15 mouse cellular contexts compared by ENCODE assay signal in the genomic region with DNA sequence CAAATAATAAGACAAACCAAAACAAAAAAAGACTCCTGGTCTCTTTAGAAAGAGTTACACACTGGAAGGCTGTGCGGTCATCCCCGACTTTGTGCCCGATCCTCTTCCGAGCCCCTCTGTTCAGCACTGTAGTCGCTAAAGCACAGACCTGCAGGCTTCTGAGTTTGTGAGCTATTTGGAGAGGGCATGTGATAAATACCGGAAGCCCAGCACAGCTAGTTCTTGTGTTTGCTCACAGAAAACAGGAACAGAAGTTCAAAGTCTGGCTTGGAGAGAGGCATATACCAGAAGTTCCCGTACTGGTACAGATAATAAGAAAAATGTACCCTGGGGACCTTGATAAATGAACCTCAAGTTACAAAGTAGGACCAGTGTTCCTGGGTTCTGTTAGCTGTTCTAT. TPM values are rescaled to one million over a fixed set of nuclear protein-coding genes. Genes with fewer than 3 reads are reported as not detected.
DNase-seq lines count a peak whose midpoint lies in the region; ATAC-seq and TF ChIP-seq lines count a peak whose summit lies in the region.
"Had no signal": no experiment of that assay in that cellular context is flagged by ENCODE, and none has a peak within 500 bp of the region (broad histone marks: within the 10 kb centered on the region; RNA-seq: fewer than 3 reads in every experiment).

No protein-coding gene starts in this region.

- no peak overlapping the region for H3K4me2 ChIP-seq in heart, embryonic 11.5 days
- no peak overlapping the region for H3K4me2 ChIP-seq in intestine, embryonic 16.5 days (ENCODE audit: low read depth, low read length)
- no peak overlapping the region for H3K4me2 ChIP-seq in hindbrain, postnatal 0 days (ENCODE audit: low read depth, low read length)

- peak overlapping the region; percentile 15; the same call in 1 of the 2 replicates for H3K27ac ChIP-seq in heart, embryonic 11.5 days (ENCODE audit: low read depth, low read length)
- no peak overlapping the region; the same call in 1 of the 2 replicates for H3K27ac ChIP-seq in intestine, embryonic 16.5 days (ENCODE audit: low read length)
- H3K27ac ChIP-seq in hindbrain, postnatal 0 days = no peak overlapping the region
- H3K27ac ChIP-seq: kidney, postnatal 0 days had no signal

- 79% methylated on average over 7 of the region's 7 CpGs for WGBS in heart, embryonic 11.5 days (ENCODE audit: insufficient replicate concordance)
- 67% methylated on average over 7 of the region's 7 CpGs for WGBS in intestine, embryonic 16.5 days
- WGBS in hindbrain, postnatal 0 days = 84% methylated on average over 7 of the region's 7 CpGs

- H3K9me3 ChIP-seq in heart, embryonic 11.5 days (replicated peaks; ENCODE audit: control insufficient read depth, low read length) = no peaks in the 10 kb centered on the region
- H3K9me3 ChIP-seq in intestine, embryonic 16.5 days (ENCODE audit: control insufficient read depth, low read length) = no peaks in the 10 kb centered on the region
- no peaks in the 10 kb centered on the region for H3K9me3 ChIP-seq in hindbrain, postnatal 0 days (ENCODE audit: low read length)
- H3K9me3 ChIP-seq: megakaryocyte, embryonic 14.5 days had no signal

- H3K4me3 ChIP-seq in heart, embryonic 11.5 days (ENCODE audit: low read depth, low read length) = no peak overlapping the region
- H3K4me3 ChIP-seq in intestine, embryonic 16.5 days (ENCODE audit: low read length) = no peak overlapping the region
- no peak overlapping the region for H3K4me3 ChIP-seq in hindbrain, postnatal 0 days (ENCODE audit: low read length)
- H3K4me3 ChIP-seq: erythroblast, embryonic 14.5 days had no signal

- no peaks in the 10 kb centered on the region for H3K4me1 ChIP-seq in heart, embryonic 11.5 days (ENCODE audit: control insufficient read depth, insufficient read depth, low read length)
- peaks cover 7% of the 10 kb centered on the region; the same call in 1 of the 2 replicates for H3K4me1 ChIP-seq in intestine, embryonic 16.5 days (ENCODE audit: control insufficient read depth, insufficient read depth, low read length)
- H3K4me1 ChIP-seq in hindbrain, postnatal 0 days (ENCODE audit: insufficient read depth, low read length) = no peaks in the 10 kb centered on the region

- H3K27me3 ChIP-seq in heart, embryonic 11.5 days (ENCODE audit: control insufficient read depth, insufficient read depth, low read length) = no peaks in the 10 kb centered on the region
- no peaks in the 10 kb centered on the region for H3K27me3 ChIP-seq in intestine, embryonic 16.5 days (replicated peaks; ENCODE audit: control insufficient read depth, insufficient read depth, low read length)
- H3K27me3 ChIP-seq in hindbrain, postnatal 0 days (ENCODE audit: insufficient read depth, low read length) = no peaks in the 10 kb centered on the region
- H3K27me3 ChIP-seq: megakaryocyte, embryonic 14.5 days had no signal

- H3K9ac ChIP-seq in heart, embryonic 11.5 days (ENCODE audit: low read depth, low read length) = no peak overlapping the region
- no peak overlapping the region for H3K9ac ChIP-seq in intestine, embryonic 16.5 days (ENCODE audit: low read depth, low read length)
- no peak overlapping the region for H3K9ac ChIP-seq in hindbrain, postnatal 0 days (replicated peaks; ENCODE audit: low read length)

- no peak for DNase-seq in heart, postnatal 4 days
- DNase-seq in MEL-GATA-1-ER (ENCODE audit: extremely low read depth, low read depth) = peak; percentile 92
- no peak for DNase-seq in hindbrain, postnatal 0 days (ENCODE audit: low spot score)
- no peak for DNase-seq in adrenal gland, adult 18-20 months (ENCODE audit: low spot score in 2 of 2)
- no peak for DNase-seq in kidney, postnatal 10 days
- DNase-seq: thymus, postnatal 4 days had no signal

- 0 out of 2 replicates have a peak, but pooled peaks cover 3% of the 10 kb centered on the region for H3K36me3 ChIP-seq in heart, embryonic 11.5 days (ENCODE audit: control insufficient read depth, insufficient read depth, low read length)
- H3K36me3 ChIP-seq in intestine, embryonic 16.5 days (ENCODE audit: control insufficient read depth, insufficient read depth, low read length) = peaks cover 4% of the 10 kb centered on the region; the same call in 1 of the 2 replicates
- peaks cover 9% of the 10 kb centered on the region; the same call in 1 of the 2 replicates for H3K36me3 ChIP-seq in hindbrain, postnatal 0 days (ENCODE audit: insufficient read depth, low read length)

- no peak for ATAC-seq in heart, embryonic 11.5 days (replicated peaks; ENCODE audit: insufficient number of reproducible peaks, low FRiP score, low TSS enrichment)
- ATAC-seq in intestine, embryonic 16.5 days = peak; percentile 72
- peak; percentile 65 for ATAC-seq in megakaryocyte progenitor cell, adult 5-6 weeks (replicated peaks; ENCODE audit: poor library complexity)
- no peak for ATAC-seq in hindbrain, postnatal 0 days

- TF ChIP-seq CTCF in hindbrain, postnatal 0 days (IDR thresholded peaks at IDR 0.05; ENCODE audit: low read depth) = no peak

RNA-seq across cellular contexts. Expression of a gene that starts 9.2 kb away (rescaled TPM):
- polyA plus RNA-seq in heart, embryonic 11.5 days (2014; fragmentation: Nextera tagmentation; extraction: Ambion mirVana) = 0.49 and 0.77 TPM in 2 replicates
- total RNA-seq in heart, postnatal 4 days (2021) = under 1 TPM; 0.71 to 0.92 TPM
- polyA plus RNA-seq in intestine, embryonic 16.5 days (2015; fragmentation: Nextera tagmentation; extraction: Ambion mirVana) = 0.65 and 0.95 TPM in 2 replicates
- not detected in 2 replicates for total RNA-seq in megakaryocyte progenitor cell, adult 5-6 weeks (2015)
- not detected in 2 replicates for total RNA-seq in megakaryocyte progenitor cell, adult 5-6 weeks (2017)
- total RNA-seq in hindbrain, postnatal 0 days (2014; rRNA removed) = 5.3 and 6.3 TPM in 2 replicates
- 3.3 and 3.9 TPM in 2 replicates for polyA plus RNA-seq in hindbrain, postnatal 0 days (2015; fragmentation: Nextera tagmentation; extraction: Ambion mirVana)
- under 1 TPM in 1 of 2 experiments, not detected in 1; 0.96 TPM for total RNA-seq in adrenal gland, adult 18-20 months (2021)
- total RNA-seq: adrenal gland, postnatal 14 days; left cerebral cortex, postnatal 10 days had no signal
- polyA plus RNA-seq: erythroblast, embryonic 14.5 days had no signal

RNA-seq across cellular contexts. Expression of a gene that starts 49.6 kb away (rescaled TPM):
- 0.53 and 0.79 TPM in 2 replicates for polyA plus RNA-seq in heart, embryonic 11.5 days (2014; fragmentation: Nextera tagmentation; extraction: Ambion mirVana)
- 1 to 10 TPM; 1.4 to 1.9 TPM for total RNA-seq in heart, postnatal 4 days (2021)
- polyA plus RNA-seq in intestine, embryonic 16.5 days (2015; fragmentation: Nextera tagmentation; extraction: Ambion mirVana) = 0.50 and 0.56 TPM in 2 replicates
- total RNA-seq in megakaryocyte progenitor cell, adult 5-6 weeks (2015) = 0.17 and 0.52 TPM in 2 replicates
- 0.29 and 0.81 TPM in 2 replicates for total RNA-seq in megakaryocyte progenitor cell, adult 5-6 weeks (2017)
- 7.3 and 11.6 TPM in 2 replicates for total RNA-seq in hindbrain, postnatal 0 days (2014; rRNA removed)
- polyA plus RNA-seq in hindbrain, postnatal 0 days (2015; fragmentation: Nextera tagmentation; extraction: Ambion mirVana) = 4.5 and 4.7 TPM in 2 replicates
- 1 to 10 TPM; 2.5 to 3.9 TPM for total RNA-seq in adrenal gland, adult 18-20 months (2021)
- polyA plus RNA-seq: C2C12; erythroblast, embryonic 14.5 days had no signal

Comparison
In these comparisons a context has a peak if more than half of its experiments do, and no peak if none do; other contexts are left out.
1. ATAC-seq: peak in intestine, embryonic 16.5 days (single experiment) and megakaryocyte progenitor cell, adult 5-6 weeks (single experiment); none in heart, embryonic 11.5 days (single experiment) and hindbrain, postnatal 0 days (single experiment).